Mouse (Mus musculus) liver, embryonic 16.5 days (tissue): ENCODE results near the gene Hpf1. TPM values are rescaled to one million over a fixed set of nuclear protein-coding genes. Genes with fewer than 3 reads are reported as not detected.

Experiments used
- ATAC-seq: fragments of 200-750 bp; cut with Nextera tagmentation; 2 replicates; pipeline ENCODE4 v1.8.0; 2017; ENCODE audit warnings: low read depth, mild to moderate bottlenecking, moderate number of reproducible peaks, moderate library complexity
- H3K27ac ChIP-seq: fragments of 300-500 bp; sonication (generic); 2 replicates; pipeline ENCODE4 v1.5.1; 2014; ENCODE audit warnings: mild to moderate bottlenecking, low read length
- H3K27me3 ChIP-seq: fragments of 300-500 bp; sonication (generic); 2 replicates; pipeline ENCODE4 v1.6.1; 2014; ENCODE audit warnings: low read depth, low read length, mixed read lengths; ENCODE audit not compliant: control insufficient read depth, insufficient read depth
- H3K36me3 ChIP-seq: fragments of 300-500 bp; sonication (generic); 2 replicates; pipeline ENCODE4 v1.6.1; 2014; ENCODE audit warnings: mild to moderate bottlenecking; ENCODE audit not compliant: control insufficient read depth, insufficient read depth
- H3K4me1 ChIP-seq: fragments of 300-500 bp; sonication (generic); 2 replicates; pipeline ENCODE4 v1.6.1; 2014; ENCODE audit warnings: low read depth, low read length, mixed read lengths; ENCODE audit not compliant: control insufficient read depth
- H3K4me2 ChIP-seq: fragments of 300-500 bp; sonication (generic); 2 replicates; pipeline ENCODE4 v1.6.1; 2014; ENCODE audit warnings: low read depth, low read length, mixed read lengths
- H3K4me3 ChIP-seq: fragments of 300-500 bp; sonication (generic); 2 replicates; pipeline ENCODE4 v1.5.1; 2014; ENCODE audit warnings: low read depth, mild to moderate bottlenecking, low read length
- H3K9ac ChIP-seq: fragments of 300-500 bp; sonication (generic); 2 replicates; pipeline ENCODE4 v1.6.1; 2014; ENCODE audit warnings: low read depth, low read length
- H3K9me3 ChIP-seq: fragments of 300-500 bp; sonication (generic); replicated peaks from 2 replicates; pipeline ENCODE4 v1.6.1; 2016; ENCODE audit warnings: low read length; ENCODE audit not compliant: control insufficient read depth
- WGBS: fragments of 180-500 bp; shearing (Covaris S2); extraction: QIAGEN DNeasy Blood & Tissue Kit; methylation state at CpG from one replicate; pipeline ENCODE4 v1.1.7; 2014; ENCODE audit not compliant: insufficient replicate concordance; 5-methylcytosine and 5-hydroxymethylcytosine counted together
- polyA plus RNA-seq: library from polyadenylated mRNA; unstranded; fragments of >200 nt; fragmentation: Nextera tagmentation; extraction: Ambion mirVana; gene quantifications from 2 replicates; pipeline ENCODE4 v1.2.1, GENCODE M21; 2015

Gene Hpf1
- polyA plus RNA-seq, 1 experiment from 2014 or later = 56.7 TPM

- no peak for ATAC-seq
- Histone ChIP-seq H3K9me3 (no peaks in the 10 kb centered on the region), H3K36me3 (no peaks in the 10 kb centered on the region), H3K9ac (no peak overlapping the region), H3K27ac (no peak overlapping the region), H3K27me3 (no peaks in the 10 kb centered on the region), H3K4me3 (no peak overlapping the region), H3K4me2 (no peak overlapping the region), H3K4me1 (no peaks in the 10 kb centered on the region; the same call in 1 of the 2 replicates)
- 31% methylated on average over 3 of the region's 3 CpGs for WGBS
These were observed 24.6 kb upstream of the Hpf1 start for GRCm38 (mm10) chr8:60865504-60866114.

DNA sequence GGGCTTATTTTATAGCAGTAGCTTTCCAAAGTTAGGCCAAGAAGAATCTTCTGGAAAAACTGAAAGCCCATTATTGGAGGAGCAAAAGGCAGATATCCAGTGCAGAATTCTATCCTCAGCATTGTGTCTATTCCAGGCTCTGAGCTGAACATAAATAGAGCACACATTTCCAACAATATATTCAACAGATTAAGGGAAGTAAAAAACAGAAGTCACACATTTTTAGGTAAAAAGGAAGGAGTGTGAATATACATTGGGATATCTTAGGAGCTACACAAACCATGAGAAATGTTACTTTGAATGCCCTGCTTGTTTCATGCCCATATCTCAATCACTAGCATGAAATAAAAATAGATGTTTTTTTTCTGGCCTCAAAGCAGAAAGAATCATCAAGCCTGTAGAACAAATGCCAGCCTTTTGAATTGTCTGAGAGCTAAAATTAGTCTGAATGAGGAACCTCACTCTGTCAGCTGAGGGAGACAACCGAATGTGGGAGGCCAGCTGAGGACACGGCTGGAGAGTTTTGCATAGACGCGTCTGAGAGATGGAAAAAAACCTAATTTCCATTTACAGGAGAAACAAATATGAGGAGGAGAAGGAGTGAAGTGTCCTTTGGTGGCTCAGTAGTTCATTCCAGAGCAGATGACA, 22.6 kb upstream of the Hpf1 start:
- Histone ChIP-seq H3K4me3 (no peak overlapping the region), H3K9me3 (no peaks in the 10 kb centered on the region), H3K4me2 (no peak overlapping the region), H3K4me1 (no peaks in the 10 kb centered on the region), H3K27me3 (no peaks in the 10 kb centered on the region), H3K36me3 (no peaks in the 10 kb centered on the region), H3K27ac (no peak overlapping the region), H3K9ac (no peak overlapping the region)
- 24% methylated on average over 4 of the region's 4 CpGs for WGBS
- ATAC-seq = no peak

DNA sequence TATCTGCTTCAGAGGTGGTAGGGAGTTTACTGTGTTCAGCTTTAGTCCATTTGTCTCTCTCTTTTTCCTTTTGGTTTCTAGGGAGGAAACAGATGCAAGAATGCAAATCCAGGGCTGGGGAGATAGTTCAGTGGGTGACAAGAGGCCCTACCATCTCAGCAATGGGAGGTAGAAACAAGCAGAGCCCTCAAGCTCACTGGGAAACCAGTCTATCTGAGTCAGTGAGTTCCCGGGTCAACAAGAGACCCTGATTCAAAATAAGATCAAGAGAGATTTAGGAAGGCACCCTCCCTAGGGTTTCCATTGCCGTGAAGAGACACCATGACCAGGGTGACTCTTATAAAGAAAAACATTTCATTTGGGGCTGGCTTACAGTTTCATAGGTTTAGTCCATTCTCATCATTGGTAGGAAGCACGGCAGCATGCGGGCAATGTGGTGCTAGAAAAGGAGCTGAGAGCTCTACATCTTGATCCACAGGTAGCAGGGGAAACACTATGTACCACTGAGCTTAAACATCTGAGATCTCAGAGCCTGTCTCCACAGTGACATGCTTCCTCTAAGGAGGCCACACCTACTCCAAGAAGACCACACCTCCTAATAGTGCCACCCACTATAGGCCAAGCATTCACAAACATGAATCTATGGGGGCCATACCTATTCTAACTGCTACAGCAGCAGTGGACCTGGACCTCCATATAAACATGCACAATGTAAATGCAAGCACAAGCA, 21.8 kb upstream of the Hpf1 start:
- no peaks in the 10 kb centered on the region for H3K4me1 ChIP-seq
- H3K27ac ChIP-seq = no peak overlapping the region
- H3K9ac ChIP-seq = no peak overlapping the region
- H3K4me2 ChIP-seq = no peak overlapping the region
- no peaks in the 10 kb centered on the region for H3K9me3 ChIP-seq
- no peaks in the 10 kb centered on the region for H3K27me3 ChIP-seq
- no peaks in the 10 kb centered on the region for H3K36me3 ChIP-seq
- no peak for ATAC-seq
- WGBS = 68% methylated on average over 4 of the region's 4 CpGs
- no peak overlapping the region for H3K4me3 ChIP-seq

DNA sequence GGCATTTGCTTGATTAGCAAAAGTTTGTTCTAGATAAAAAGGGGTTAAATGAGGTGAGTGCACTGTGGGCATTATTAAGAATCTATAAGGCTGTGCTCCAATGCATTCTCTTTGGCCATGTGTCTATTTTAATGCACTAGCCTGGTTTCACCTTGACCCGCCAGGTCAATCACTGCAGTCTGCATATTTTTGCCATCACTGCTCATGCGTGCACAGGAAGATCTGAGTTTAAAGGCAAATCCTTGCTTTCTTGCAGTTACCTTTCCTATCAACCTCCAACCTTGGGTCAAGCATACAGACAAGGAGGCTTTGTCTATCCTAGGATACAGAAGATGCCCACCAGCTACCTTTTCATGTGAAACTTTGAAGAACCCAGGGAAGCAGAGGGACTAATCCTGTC, 20.5 kb upstream of the Hpf1 start:
- Histone ChIP-seq H3K36me3 (no peaks in the 10 kb centered on the region), H3K27ac (no peak overlapping the region), H3K4me3 (no peak overlapping the region), H3K4me2 (no peak overlapping the region), H3K27me3 (no peaks in the 10 kb centered on the region), H3K4me1 (no peaks in the 10 kb centered on the region), H3K9me3 (no peaks in the 10 kb centered on the region), H3K9ac (no peak overlapping the region)
- WGBS = 63% methylated on average over 2 of the region's 2 CpGs
- no peak for ATAC-seq

- no peak overlapping the region for H3K4me3 ChIP-seq
- 75% methylated on average over 13 of the region's 13 CpGs for WGBS
- H3K27ac ChIP-seq = no peak overlapping the region
- H3K27me3 ChIP-seq = no peaks in the 10 kb centered on the region
- H3K9me3 ChIP-seq = no peaks in the 10 kb centered on the region
- no peaks in the 10 kb centered on the region for H3K4me1 ChIP-seq
- H3K4me2 ChIP-seq = no peak overlapping the region
- no peaks in the 10 kb centered on the region for H3K36me3 ChIP-seq
- H3K9ac ChIP-seq = no peak overlapping the region
- no peak for ATAC-seq
These were observed 19.7 kb upstream of the Hpf1 start for GRCm38 (mm10) chr8:60870231-60871193.

GRCm38 (mm10) chr8:60878617-60879016, 11.6 kb upstream of the Hpf1 start:
- no peaks in the 10 kb centered on the region for H3K27me3 ChIP-seq
- H3K9me3 ChIP-seq = no peaks in the 10 kb centered on the region
- no peaks in the 10 kb centered on the region for H3K36me3 ChIP-seq
- ATAC-seq = no peak
- peaks cover 3% of the 10 kb centered on the region for H3K4me1 ChIP-seq
- 70% methylated on average over 2 of the region's 2 CpGs for WGBS
- H3K9ac ChIP-seq = no peak overlapping the region
- H3K4me3 ChIP-seq = no peak overlapping the region
- no peak overlapping the region for H3K27ac ChIP-seq
- no peak overlapping the region for H3K4me2 ChIP-seq

- peaks cover under 1% of the 10 kb centered on the region for H3K4me1 ChIP-seq
- H3K9ac ChIP-seq = no peak overlapping the region
- no peak overlapping the region for H3K4me3 ChIP-seq
- no peaks in the 10 kb centered on the region for H3K9me3 ChIP-seq
- H3K27me3 ChIP-seq = no peaks in the 10 kb centered on the region; the same call in 1 of the 2 replicates
- no peaks in the 10 kb centered on the region for H3K36me3 ChIP-seq
- ATAC-seq = no peak
- WGBS = 21% methylated on average over 4 of the region's 4 CpGs
- H3K4me2 ChIP-seq = no peak overlapping the region
- no peak overlapping the region for H3K27ac ChIP-seq
These were observed 6.6 kb upstream of the Hpf1 start for GRCm38 (mm10) chr8:60883419-60884137.

- Histone ChIP-seq H3K27ac (no peak overlapping the region), H3K4me2 (no peak overlapping the region), H3K27me3 (no peaks in the 10 kb centered on the region; the same call in 1 of the 2 replicates), H3K4me3 (no peak overlapping the region), H3K9ac (no peak overlapping the region), H3K9me3 (no peaks in the 10 kb centered on the region), H3K36me3 (no peaks in the 10 kb centered on the region), H3K4me1 (peaks cover 9% of the 10 kb centered on the region)
- 60% methylated on average over 6 of the region's 6 CpGs for WGBS
- ATAC-seq = no peak
These were observed 3.5 kb upstream of the Hpf1 start for GRCm38 (mm10) chr8:60886736-60887135.
